ENCODE assay signal across 22 mouse cellular contexts in genomic region chr14:89634559-89635124, GRCm38 (mm10).
DNase-seq lines count a peak whose midpoint lies in the region; ATAC-seq and TF ChIP-seq lines count a peak whose summit lies in the region.
"Had no signal": no experiment of that assay in that cellular context is flagged by ENCODE, and none has a peak within 500 bp of the region (broad histone marks: within the 10 kb centered on the region; RNA-seq: fewer than 3 reads in every experiment).

No protein-coding gene starts in this region.

- no peaks in the 10 kb centered on the region for H3K9me3 ChIP-seq in intestine, embryonic 14.5 days (ENCODE audit: control insufficient read depth, low read length)
- no peaks in the 10 kb centered on the region for H3K9me3 ChIP-seq in intestine, postnatal 0 days (ENCODE audit: control insufficient read depth)
- no peaks in the 10 kb centered on the region for H3K9me3 ChIP-seq in stomach, embryonic 15.5 days
- H3K9me3 ChIP-seq in heart, embryonic 12.5 days (replicated peaks), result no peaks in the 10 kb centered on the region
- H3K9me3 ChIP-seq: embryonic facial prominence, embryonic 15.5 days; G1E; heart, embryonic 10.5 days; hindbrain, embryonic 10.5 days had no signal

- H3K4me1 ChIP-seq in intestine, embryonic 14.5 days (replicated peaks; ENCODE audit: control insufficient read depth, insufficient read depth, low read length), result no peaks in the 10 kb centered on the region
- no peaks in the 10 kb centered on the region for H3K4me1 ChIP-seq in intestine, postnatal 0 days (replicated peaks; ENCODE audit: control insufficient read depth, insufficient read depth, low read length)
- H3K4me1 ChIP-seq in stomach, embryonic 15.5 days, result no peaks in the 10 kb centered on the region
- H3K4me1 ChIP-seq in heart, embryonic 12.5 days (replicated peaks), result no peaks in the 10 kb centered on the region
- H3K4me1 ChIP-seq: embryonic facial prominence, embryonic 15.5 days; heart, embryonic 10.5 days; hindbrain, embryonic 10.5 days had no signal

- no peak for TF ChIP-seq POLR2A in brain, embryonic 14.5 days (IDR thresholded peaks at IDR 0.05; ENCODE audit: borderline replicate concordance, extremely low read depth, insufficient read depth, insufficient read length, poor library complexity, severe bottlenecking)

- no peaks in the 10 kb centered on the region for H3K27me3 ChIP-seq in intestine, embryonic 14.5 days (replicated peaks; ENCODE audit: control insufficient read depth, insufficient read depth, low read length)
- no peaks in the 10 kb centered on the region for H3K27me3 ChIP-seq in intestine, postnatal 0 days (replicated peaks; ENCODE audit: control insufficient read depth, insufficient read depth, low read length)
- H3K27me3 ChIP-seq in stomach, embryonic 15.5 days (replicated peaks), result no peaks in the 10 kb centered on the region
- no peaks in the 10 kb centered on the region for H3K27me3 ChIP-seq in heart, embryonic 12.5 days (replicated peaks)
- H3K27me3 ChIP-seq: embryonic facial prominence, embryonic 15.5 days had no signal

- H3K27ac ChIP-seq in intestine, embryonic 14.5 days (ENCODE audit: low read depth), result no peak overlapping the region
- H3K27ac ChIP-seq in intestine, postnatal 0 days (ENCODE audit: low read depth, low read length), result no peak overlapping the region
- no peak overlapping the region for H3K27ac ChIP-seq in stomach, embryonic 15.5 days
- H3K27ac ChIP-seq in heart, embryonic 12.5 days (ENCODE audit: poor library complexity, severe bottlenecking), result no peak overlapping the region
- H3K27ac ChIP-seq: embryonic facial prominence, embryonic 15.5 days; heart, embryonic 10.5 days; hindbrain, embryonic 10.5 days; hindbrain, embryonic 14.5 days had no signal

- H3K4me3 ChIP-seq in intestine, embryonic 14.5 days (ENCODE audit: low read depth, low read length), result no peak overlapping the region
- H3K4me3 ChIP-seq in intestine, postnatal 0 days (ENCODE audit: low read depth, low read length), result no peak overlapping the region
- H3K4me3 ChIP-seq in stomach, embryonic 15.5 days (replicated peaks), result no peak overlapping the region
- no peak overlapping the region for H3K4me3 ChIP-seq in heart, embryonic 12.5 days
- H3K4me3 ChIP-seq: embryonic facial prominence, embryonic 15.5 days; heart, embryonic 10.5 days; hindbrain, embryonic 10.5 days had no signal

- H3K36me3 ChIP-seq in intestine, embryonic 14.5 days (ENCODE audit: control insufficient read depth, insufficient read depth, low read length), result no peaks in the 10 kb centered on the region
- H3K36me3 ChIP-seq in intestine, postnatal 0 days (ENCODE audit: control insufficient read depth, insufficient read depth), result no peaks in the 10 kb centered on the region
- no peaks in the 10 kb centered on the region for H3K36me3 ChIP-seq in stomach, embryonic 15.5 days
- H3K36me3 ChIP-seq in heart, embryonic 12.5 days, result no peaks in the 10 kb centered on the region
- H3K36me3 ChIP-seq: embryonic facial prominence, embryonic 15.5 days; G1E; heart, embryonic 10.5 days; hindbrain, embryonic 10.5 days had no signal

- H3K9ac ChIP-seq in intestine, embryonic 14.5 days (ENCODE audit: low read length), result no peak overlapping the region
- H3K9ac ChIP-seq in intestine, postnatal 0 days (ENCODE audit: low read depth, low read length), result no peak overlapping the region
- H3K9ac ChIP-seq in stomach, embryonic 15.5 days, result no peak overlapping the region
- H3K9ac ChIP-seq in heart, embryonic 12.5 days, result no peak overlapping the region
- H3K9ac ChIP-seq: embryonic facial prominence, embryonic 15.5 days; hindbrain, embryonic 14.5 days had no signal

- TF ChIP-seq CTCF in intestine, postnatal 0 days (IDR thresholded peaks at IDR 0.05; ENCODE audit: low read depth), result no peak
- no peak for TF ChIP-seq CTCF in brain, embryonic 14.5 days (IDR thresholded peaks at IDR 0.05; ENCODE audit: borderline replicate concordance, extremely low read depth, insufficient read depth, insufficient read length)

- WGBS in intestine, embryonic 14.5 days, result 24% methylated on average over 1 of the region's 1 CpGs
- WGBS in intestine, postnatal 0 days, result 12% methylated on average over 1 of the region's 1 CpGs
- WGBS in stomach, embryonic 15.5 days, result 22% methylated on average over 1 of the region's 1 CpGs
- 36% methylated on average over 1 of the region's 1 CpGs for WGBS in heart, embryonic 12.5 days

- no peak overlapping the region for H3K4me2 ChIP-seq in intestine, embryonic 14.5 days (ENCODE audit: low read length)
- H3K4me2 ChIP-seq in intestine, postnatal 0 days (replicated peaks; ENCODE audit: low read depth), result no peak overlapping the region
- H3K4me2 ChIP-seq in stomach, embryonic 15.5 days, result no peak overlapping the region
- H3K4me2 ChIP-seq in heart, embryonic 12.5 days, result no peak overlapping the region
- H3K4me2 ChIP-seq: embryonic facial prominence, embryonic 15.5 days; hindbrain, embryonic 14.5 days had no signal

- ATAC-seq in intestine, embryonic 14.5 days (replicated peaks; ENCODE audit: low FRiP score, low TSS enrichment, low read depth), result peak; percentile 27; the same call in 1 of the 2 replicates
- ATAC-seq in intestine, postnatal 0 days, result no peak
- ATAC-seq in stomach, embryonic 15.5 days (ENCODE audit: insufficient read depth, low FRiP score, low read depth), result peak; percentile 75
- ATAC-seq in heart, embryonic 12.5 days (ENCODE audit: insufficient number of reproducible peaks, low FRiP score), result no peak
- ATAC-seq: CD4-positive, CD25-positive, alpha-beta regulatory T cell, adult 4 months had no signal

- DNase-seq in embryo, embryonic 11 days, result peak; percentile 1
- no peak for DNase-seq in embryo, embryonic 9.5 days (ENCODE audit: extremely low spot score)
- no peak for DNase-seq in intestine, embryonic 14.5 days (ENCODE audit: low spot score)
- peak; percentile 36 for DNase-seq in brain, embryonic 14.5 days (ENCODE audit: low read depth)
- no peak for DNase-seq in frontal cortex, postnatal 14 days (ENCODE audit: low spot score in 2 of 2)
- DNase-seq: adrenal gland, adult 8-10 months; adrenal gland, postnatal 36 days; B cell, adult 2 months; cerebellum, adult 11 months; cerebellum, adult 8-10 months; cerebellum, postnatal 14 days; gastrocnemius, postnatal 10 days; heart, adult 18-20 months had no signal

Comparison
In these comparisons a context has a peak if more than half of its experiments do, and no peak if none do; other contexts are left out.
1. DNase-seq: peak in embryo, embryonic 11 days (single experiment) and brain, embryonic 14.5 days (single experiment); none in embryo, embryonic 9.5 days (single experiment), intestine, embryonic 14.5 days (single experiment) and frontal cortex, postnatal 14 days (0 of 2).
2. ATAC-seq: peak in intestine, embryonic 14.5 days (single experiment) and stomach, embryonic 15.5 days (single experiment); none in intestine, postnatal 0 days (single experiment) and heart, embryonic 12.5 days (single experiment).